Mouse (Mus musculus) adrenal gland (tissue): ENCODE data around the gene Arf1.

Source experiments
- intact Hi-C: fragments of 180-260 bp; cut with DNase I; formaldehyde crosslinking; loops from one replicate; pipeline ENCODE4 v1.15.1; 2025

Arf1 gene

DNA sequence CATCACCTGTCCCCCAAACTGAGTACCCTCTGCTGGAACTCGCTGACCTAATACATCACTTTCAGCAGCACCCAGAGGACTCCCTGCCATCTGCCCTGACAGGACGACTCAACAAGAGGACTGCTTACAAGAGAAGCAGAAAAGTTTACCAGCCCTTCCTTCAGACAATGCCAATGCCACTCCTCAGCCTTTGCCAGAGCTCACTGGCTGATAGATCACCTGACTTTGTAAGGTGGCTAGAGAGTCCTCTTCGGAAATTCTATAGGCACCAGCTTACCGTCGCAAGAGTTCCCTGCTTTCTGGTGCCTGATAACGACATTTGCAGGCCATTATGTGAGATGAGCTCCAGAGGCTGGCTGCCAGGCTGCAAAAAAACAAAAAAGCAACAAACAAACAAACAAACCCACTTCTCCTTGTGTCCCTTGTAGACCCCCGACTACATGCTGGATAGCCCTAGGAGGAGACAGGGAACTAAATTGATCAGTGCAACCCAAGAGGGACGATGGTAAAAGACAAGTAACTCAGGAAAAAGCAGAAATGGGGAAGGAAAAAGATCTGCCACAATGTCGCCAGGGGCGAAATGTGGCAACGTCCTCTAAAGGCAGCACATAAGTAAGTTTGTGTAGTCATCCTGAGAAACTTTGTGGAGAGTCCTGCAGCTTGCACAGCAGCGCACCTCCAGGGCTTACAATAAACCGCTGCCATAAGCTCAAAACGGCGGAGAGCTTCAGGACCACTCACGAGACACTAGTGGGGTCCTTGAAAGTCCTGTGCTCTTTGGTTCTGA is 26.7 kb downstream of the Arf1 start:
- intact Hi-C loops: loop anchor here (1.0 kb wide), 1 partner anchor 10 kb away; no protein-coding TSS in a partner anchor

DNA sequence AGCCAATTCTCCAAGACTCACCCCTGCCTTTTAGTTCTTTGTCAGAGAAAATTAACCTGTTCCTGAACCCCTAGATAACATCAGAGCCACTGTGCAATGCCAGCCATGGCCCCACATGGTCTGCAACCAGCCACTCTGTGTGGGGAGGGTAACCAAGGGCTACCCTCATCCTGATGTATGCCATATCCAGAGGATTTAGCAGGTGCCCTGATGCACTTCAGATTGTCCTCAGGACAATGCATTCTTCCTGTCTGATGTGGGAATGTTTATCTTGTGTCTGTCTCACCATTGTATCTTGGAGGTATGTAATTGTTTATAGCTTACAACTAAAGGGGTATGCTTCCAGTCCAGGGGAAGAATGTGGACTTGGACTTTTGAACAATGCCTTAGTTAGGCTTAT is 31.8 kb downstream of the Arf1 start:
- intact Hi-C loops: no loop called here

DNA sequence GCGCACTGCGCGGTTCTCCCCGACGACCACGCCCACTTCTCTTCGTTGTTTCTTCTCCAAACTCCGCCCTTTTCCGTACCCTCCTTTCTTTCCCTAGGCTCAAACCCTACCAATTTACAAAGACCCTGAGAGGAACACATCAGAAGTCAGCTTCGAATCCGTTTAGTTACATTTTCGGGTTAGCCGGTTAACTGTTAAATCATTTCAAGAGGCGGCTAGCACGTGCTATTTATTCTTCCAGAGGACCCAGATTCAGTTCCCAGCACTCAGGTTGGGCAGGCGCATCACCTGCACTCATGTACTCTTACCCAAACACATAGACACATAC is 36.0 kb downstream of the Arf1 start, which contains the start of gene Guk1:
Gene Guk1, minus strand, starts transcription at position 154 of the 328 bp plus-strand sequence.
- intact Hi-C loops: no loop called here

DNA sequence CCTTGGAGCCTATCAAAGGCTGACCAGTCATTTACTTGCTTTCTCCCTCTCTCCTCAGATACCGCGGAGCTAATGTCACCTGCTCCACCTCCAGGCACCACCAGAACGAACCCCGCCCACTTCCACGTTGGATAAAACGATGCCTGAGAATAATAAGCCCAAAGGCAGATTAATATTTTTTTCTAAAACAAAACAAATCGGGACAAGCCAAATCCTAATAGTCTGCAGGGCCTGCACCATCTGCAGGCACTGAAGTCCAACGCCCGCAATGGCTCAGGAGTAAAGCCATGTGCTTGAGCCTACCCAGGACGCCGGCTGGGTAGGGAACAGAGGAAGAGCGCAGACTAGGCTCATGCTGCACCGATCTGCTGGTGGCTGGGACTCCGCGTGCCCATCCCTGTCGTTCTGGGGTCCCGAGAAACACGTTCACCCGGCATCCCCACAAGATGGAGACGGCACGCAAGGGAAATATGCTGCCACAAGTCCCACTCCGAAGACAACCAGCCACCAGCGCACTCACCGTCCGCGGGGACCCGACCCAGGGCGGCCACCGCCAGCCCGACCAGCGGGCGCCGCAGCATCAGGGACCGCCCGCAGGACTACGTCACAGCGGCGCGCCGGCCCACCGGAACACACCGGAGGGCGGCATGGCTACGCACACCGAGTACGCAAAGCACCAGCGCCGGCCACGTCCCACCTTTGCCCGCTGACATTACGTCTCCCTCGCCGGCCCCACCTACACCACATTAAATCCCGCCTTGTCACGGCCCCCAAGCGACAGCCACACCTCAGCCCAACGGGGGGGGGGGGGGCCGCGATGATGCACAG is 36.6 kb downstream of the Arf1 start:
- intact Hi-C loops: loop anchor here (1.0 kb wide), 1 partner anchor 11 kb away; the partner anchor contains the start of gene Mrpl55

DNA sequence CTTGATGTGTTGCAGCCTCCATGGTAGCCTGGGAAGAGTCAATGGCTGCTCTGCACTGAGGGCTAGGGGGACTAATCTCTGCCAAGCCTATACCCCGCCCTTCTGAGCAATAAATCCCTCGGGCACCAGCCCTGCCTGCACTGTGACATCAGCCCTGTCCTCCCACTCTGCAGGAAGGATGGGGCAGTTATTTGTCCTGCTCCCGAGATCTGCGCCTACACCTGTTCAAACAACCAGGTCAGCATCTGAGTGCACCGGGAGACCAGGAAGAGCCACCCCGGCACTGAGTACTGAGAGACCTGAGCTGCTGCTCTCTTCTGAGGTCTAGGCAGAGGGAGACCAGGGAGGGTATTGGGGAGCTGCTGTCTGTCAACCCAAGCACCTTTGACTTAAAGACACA is 40.4 kb downstream of the Arf1 start:
- intact Hi-C loops: no loop called here

DNA sequence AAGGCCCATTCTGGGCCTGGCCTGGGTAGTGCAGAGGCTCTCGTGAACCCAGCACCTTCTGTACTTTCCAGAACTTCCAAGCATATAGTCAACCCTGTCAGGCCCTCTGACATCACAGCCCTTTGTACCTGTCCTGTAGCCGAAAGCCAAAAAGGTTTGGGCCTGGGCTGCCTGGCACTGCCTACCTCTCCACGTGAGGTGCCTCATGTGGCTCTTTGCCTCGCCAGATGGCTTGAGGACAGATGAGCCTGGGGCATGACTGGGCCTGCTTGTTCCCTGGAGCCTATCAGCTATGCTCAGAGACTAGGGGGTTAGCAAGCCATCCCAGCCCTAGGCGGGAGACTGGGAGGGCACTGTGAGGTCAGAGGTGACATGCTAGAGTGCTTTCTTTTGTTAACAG is 42.6 kb downstream of the Arf1 start:
- intact Hi-C loops: no loop called here

DNA sequence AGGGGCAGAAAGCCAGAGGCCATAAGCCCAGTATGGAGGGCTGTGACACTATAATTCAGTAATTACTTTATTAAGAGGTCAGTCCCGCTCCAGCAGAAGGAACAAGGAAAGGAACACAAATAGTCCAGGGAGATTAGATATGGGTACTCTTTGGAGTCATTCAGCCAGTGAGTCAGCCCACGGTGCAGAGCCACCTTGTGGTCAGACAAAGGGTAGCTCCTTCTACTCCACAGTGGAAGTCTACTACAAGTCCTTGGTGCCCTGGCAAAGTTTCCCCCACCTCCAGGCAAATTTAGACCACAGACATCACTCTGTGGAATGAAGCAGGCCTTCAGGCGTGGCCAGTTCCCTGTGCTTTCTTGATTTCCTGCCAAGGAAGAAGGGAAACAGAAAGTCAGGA is 44.2 kb downstream of the Arf1 start:
- intact Hi-C loops: loop anchor here (5.0 kb wide), 1 partner anchor 87 kb away; no protein-coding TSS in a partner anchor

DNA sequence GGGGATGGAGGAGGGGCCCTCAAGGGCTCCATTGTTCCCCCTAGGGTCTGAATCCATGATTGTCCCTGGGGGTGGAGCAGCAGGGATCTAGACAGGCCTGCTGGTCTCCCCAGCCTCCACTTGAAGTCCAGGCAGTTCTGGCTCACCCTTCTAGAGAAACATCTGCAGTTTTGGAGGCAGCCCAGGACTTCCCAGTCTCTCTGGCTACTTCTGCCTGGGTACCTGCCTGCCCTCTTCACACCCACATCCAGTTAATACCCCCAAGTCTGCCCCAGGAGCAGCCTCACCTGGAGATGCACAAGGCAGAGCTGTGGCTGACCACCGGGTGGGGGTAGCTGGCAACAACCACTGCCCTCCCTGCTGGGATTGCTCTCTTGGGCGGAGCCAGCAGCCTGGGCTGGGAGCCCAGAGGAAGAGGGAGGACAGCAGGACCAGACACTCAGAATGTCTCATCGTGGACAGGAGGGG is 45.2 kb downstream of the Arf1 start, which contains the start of gene Gjc2:
Gene Gjc2, minus strand, starts transcription at position 350 of the 468 bp plus-strand sequence.
- intact Hi-C loops: loop anchor here (5.0 kb wide), 1 partner anchor 86 kb away; no protein-coding TSS in a partner anchor

DNA sequence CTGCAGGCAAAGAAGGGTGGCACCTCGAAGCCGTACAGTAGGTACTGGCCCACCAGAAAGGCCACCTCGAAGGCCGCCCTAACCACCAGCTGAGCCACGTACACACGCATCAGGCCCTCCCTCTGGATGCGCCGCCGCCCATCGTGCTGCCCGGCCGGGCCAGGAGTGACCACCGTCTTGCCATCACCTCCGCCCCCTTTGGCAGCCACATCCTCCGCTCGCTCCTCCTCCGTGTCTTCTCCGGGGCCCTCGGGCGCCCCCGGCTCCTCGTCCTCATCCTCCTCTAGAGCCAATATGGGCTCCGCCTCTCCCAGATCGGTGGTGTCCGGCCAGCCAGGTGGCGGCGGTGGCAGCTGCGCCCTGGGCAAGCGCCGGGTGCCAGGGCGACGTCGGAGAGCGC is 51.1 kb downstream of the Arf1 start:
- intact Hi-C loops: no loop called here

DNA sequence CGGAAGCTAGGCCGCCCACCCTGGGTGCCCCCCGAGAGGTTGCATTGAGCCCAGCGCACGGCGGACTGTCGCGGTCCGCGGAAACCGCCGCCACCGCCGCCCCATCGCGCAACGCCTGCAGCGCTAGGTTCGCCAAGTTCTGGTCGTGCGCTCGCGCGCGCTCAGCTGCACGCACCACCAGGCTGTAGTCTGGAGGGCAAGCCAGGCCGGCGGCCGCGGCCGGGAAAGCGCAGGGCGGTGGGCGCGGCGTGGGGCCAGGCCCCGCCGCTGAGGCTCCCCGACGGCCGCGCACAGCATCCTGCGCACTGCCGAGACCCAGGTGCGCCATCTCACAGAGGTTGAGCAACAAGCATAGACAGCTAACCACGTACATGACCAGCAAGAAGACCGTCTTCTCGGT is 51.6 kb downstream of the Arf1 start:
- intact Hi-C loops: no loop called here

DNA sequence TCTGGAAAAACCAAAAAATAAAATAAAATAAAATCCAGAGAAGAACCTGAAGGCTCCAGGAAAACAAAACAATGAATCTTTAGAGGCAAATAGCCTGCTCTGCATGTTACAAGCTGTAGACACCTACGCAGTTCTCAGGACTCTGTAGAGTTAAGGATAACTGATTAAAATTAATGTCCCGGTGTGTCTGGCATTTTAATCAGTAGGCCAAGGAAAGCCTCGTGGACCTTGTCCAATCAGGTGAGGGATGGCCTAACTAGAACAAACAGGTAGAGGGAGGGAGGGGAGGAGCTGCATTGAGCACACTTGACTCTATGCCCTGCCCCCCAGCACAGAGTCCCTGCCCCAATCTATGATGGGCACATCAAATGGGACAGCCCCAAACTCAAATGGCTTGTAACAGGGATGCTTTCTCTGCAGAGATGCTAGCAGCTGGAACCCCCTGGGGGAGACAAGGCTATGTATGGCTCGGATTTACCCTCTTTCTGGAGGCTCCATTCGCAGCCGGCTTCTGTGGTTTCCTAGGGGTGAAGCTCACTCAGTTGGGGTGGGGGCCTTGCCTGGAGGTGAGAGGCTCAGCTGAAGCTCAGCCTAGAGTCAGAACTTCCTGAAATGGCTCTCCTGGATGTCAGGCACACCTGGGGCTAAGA is 53.8 kb downstream of the Arf1 start:
- intact Hi-C loops: no loop called here

DNA sequence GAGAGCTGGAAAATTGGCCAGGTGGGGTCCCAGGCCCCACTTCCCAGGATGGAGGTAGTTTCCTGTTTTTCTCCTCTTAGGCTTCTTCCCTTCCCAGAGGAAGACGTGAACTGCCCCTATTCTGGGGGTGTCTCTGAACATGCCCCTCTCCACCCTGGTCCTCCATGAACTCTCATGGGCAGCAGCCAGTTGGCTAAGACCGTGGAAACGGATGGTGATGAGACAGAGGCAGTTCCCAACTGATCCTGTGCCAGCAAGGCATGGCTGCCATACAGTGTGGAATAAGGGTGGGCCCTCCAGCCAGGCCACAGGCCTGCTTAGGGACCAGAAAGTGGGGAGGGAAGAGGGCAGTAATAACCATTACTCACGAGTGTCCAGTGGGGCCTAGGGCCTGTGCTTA is 57.5 kb downstream of the Arf1 start:
- intact Hi-C loops: no loop called here

DNA sequence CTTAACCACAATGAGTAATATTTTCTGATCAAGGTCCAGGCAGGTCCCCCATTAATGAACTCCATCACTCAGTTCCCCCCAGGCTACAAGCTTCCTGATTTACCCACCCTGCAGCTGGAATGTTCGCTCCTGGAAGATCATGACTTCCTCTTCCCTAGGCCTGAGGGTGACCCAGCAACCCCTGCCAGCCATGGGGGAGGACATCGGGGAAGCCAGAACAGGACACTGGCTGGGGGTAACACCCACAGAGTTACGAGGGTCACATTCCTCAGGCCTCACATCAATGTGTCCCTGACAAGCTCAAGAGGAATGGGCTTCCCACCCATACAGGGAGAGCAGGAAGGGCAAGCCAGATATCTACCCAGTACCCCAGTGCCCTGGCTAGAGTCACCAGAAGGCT is 58.3 kb downstream of the Arf1 start:
- intact Hi-C loops: no loop called here

DNA sequence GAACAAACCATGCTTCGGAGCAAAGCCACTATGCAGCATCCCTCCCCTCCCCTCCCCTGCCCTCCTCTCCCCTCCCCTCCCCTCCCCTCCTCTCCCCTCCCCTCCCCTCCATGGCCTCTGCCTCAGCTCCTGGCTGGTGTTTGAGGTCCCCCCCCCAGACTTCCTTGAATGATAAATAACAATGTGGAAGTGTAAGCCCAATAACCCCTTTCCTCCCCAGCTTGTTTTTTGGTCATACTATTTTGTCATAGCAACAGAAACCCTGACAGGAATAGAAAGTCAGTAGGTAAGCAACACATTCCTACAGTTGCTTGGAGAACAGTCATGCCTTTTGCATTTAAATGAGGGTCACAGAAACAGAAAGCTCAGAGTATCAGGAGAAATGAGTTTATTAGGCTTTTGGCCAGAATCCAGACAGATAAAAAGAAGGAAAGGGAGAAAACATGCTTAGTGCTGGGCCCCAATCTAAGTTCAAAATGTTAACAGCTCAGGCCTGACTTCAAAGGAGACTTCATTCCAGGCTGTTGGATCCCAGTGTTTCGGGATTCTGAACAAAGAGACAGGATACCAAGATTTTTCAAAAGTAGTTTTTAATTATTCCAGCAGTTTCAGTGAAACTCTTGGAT is 62.3 kb downstream of the Arf1 start:
- intact Hi-C loops: no loop called here

DNA sequence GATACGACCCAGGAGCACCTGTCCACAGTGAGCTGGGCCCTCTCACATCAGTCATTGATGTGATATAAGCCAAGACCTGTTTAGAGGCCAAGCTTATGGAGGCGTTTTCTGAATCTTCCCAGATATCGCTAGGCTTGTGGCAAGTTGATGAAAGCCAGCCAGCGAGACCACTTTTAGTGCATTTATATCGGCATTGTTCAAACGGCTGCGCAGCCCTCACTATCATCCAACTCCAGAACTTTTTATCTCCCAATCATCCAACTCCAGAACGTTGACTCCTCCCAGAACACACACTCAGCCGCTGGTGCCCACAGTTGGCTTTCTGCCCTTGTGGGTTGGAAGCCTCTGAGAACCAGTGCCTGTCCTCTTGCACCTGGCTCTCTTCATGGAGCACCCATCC is 63.7 kb downstream of the Arf1 start:
- intact Hi-C loops: no loop called here

DNA sequence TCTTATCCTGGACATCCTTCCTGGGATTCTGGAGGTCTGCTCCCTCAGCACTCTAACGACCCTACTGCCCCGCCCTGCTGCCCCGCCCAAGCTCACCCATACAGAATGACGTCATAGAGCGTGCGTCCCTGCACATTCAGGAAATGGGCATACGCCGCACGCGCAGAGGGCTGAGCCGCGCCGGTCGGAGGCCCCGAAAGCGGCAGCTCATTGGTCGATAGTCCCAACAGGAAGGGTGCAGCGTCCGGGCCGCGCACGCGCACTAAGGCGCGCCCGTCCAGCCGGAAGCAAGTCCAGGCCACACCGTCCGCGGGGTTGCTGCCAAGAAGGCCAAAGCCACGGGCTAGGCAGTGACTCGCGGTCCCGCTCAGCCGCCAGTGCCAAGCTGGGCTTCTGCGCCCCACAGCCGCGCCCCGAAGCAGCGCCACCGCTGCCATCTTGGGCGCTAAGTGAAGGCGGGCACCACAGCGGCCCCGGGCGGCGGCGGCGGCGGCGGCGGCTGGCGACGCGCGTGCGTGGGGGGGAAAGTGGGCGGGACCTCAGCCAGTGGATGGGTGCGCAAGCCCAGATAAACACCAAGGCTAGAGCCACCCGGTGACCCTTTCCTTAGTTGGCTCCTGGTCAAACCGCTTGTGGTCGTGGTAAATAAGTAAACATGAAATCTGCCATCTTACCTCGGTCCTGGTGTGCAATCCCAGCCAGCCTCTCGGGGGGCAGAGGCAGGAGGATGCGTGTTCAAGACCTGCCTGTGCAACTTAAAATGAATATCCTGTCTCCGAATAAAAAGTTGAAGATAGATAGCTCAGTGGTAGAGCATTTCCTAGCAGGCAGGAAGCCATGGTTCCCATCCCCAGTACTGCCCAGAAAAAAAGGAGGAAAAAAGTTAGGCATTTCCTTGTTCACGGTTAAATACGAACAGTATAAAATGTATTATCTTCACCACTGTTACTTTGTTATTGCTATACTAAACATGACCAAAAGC is 64.5 kb downstream of the Arf1 start, which contains the start of gene Iba57:
Gene Iba57, minus strand, starts transcription at position 485 of the 982 bp plus-strand sequence.
- intact Hi-C loops: no loop called here

DNA sequence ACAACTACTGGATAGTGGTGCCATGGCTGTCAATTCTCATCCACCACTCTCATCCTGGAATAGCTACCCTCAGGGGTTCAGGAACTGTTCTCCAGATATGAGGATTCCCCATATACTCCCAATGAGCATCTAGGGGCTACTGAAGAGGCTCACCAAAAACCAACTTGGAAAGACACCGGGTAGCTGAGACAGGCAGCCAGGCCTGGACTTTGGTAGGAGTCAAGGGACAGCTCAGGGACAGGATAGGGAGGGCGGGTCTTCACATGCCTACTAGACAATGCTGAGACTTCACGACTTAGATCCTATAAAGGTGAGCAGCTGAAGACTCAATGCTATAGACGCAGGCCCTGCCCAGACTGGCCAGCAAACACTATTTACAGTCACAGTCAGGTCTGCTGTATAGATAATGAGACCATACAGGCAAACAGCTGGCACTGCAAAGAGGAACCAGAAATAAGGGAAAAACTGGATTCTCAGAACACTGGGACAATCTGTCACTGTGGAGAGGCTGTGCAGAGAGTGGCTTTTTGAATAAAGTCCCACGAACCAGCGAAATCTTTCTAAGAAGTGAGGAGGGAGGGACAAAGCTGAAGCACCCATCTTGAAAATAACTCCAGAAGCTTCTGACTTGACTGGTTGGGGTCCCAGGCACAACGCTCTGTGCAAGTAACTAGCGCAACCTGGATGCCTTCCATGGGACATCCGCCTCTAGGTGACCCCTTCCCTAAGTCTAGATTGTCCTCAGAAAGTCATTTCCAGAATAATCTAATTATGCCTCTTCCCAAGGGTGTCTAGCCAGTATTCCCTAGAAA is 65.4 kb downstream of the Arf1 start:
- intact Hi-C loops: no loop called here
